Mouse (Mus musculus) myocyte (in vitro differentiated cells): ENCODE measurements around the gene Kirrel3.

Source experiments
- CEBPB ChIP-seq: IDR thresholded peaks from 2 replicates; pipeline ENCODE4 v1.6.1; 2011; ENCODE audit warnings: mild to moderate bottlenecking, moderate library complexity; ENCODE audit not compliant: poor library complexity, insufficient read depth, severe bottlenecking
- E2F4 ChIP-seq: IDR thresholded peaks from one replicate; pipeline ENCODE4 v1.6.1; 2011; ENCODE audit warnings: mild to moderate bottlenecking, control low read depth, moderate library complexity; ENCODE audit not compliant: insufficient read depth
- MAX ChIP-seq: IDR thresholded peaks from one replicate; pipeline ENCODE4 v1.6.1; 2011; ENCODE audit warnings: low read depth, mild to moderate bottlenecking, control low read depth
- MYOD1 ChIP-seq, 3 experiments: IDR thresholded peaks; one replicate each; pipeline ENCODE4 v1.6.1; 2011; ENCODE audit warnings: control low read depth in 2 of 3, low read depth in 2 of 3, mild to moderate bottlenecking in 2 of 3, moderate library complexity in 1 of 3; ENCODE audit not compliant: insufficient read length in 2 of 3, control insufficient read depth in 1 of 3
- POLR2A ChIP-seq: IDR thresholded peaks from one replicate; pipeline ENCODE4 v1.6.1; 2011; ENCODE audit warnings: low read depth, mild to moderate bottlenecking, control low read depth, moderate library complexity; ENCODE audit not compliant: insufficient read length
- POLR2AphosphoS2 ChIP-seq: IDR thresholded peaks from one replicate; pipeline ENCODE4 v1.6.1; 2011; ENCODE audit warnings: low read depth, control low read depth; ENCODE audit not compliant: insufficient read length
- TCF12 ChIP-seq: IDR thresholded peaks from one replicate; pipeline ENCODE4 v1.6.1; 2011; ENCODE audit warnings: mild to moderate bottlenecking, control low read depth; ENCODE audit not compliant: poor library complexity, insufficient read depth, severe bottlenecking
- TCF3 ChIP-seq: IDR thresholded peaks from one replicate; pipeline ENCODE4 v1.6.1; 2011; ENCODE audit warnings: low read depth, control low read depth; ENCODE audit not compliant: insufficient read length
- USF1 ChIP-seq: IDR thresholded peaks from one replicate; pipeline ENCODE4 v1.6.1; 2011; ENCODE audit warnings: low read depth, mild to moderate bottlenecking, control low read depth, moderate library complexity

GRCm38 (mm10) chr9:34886746-34887145, 401.1 kb downstream of the Kirrel3 start:
- TF ChIP-seq POLR2AphosphoS2 (no peak), CEBPB (no peak), MAX (no peak), POLR2A (no peak), MYOD1 (IDR thresholded peaks at IDR 0.05; ENCODE audit: control insufficient read depth in 1 of 3, insufficient read length in 2 of 3, low read depth in 2 of 3) (no peak), TCF12 (no peak), USF1 (no peak), TCF3 (no peak), E2F4 (no peak)
